Mouse (Mus musculus): ENCODE results near the gene Hprt.

- TF ChIP-seq CTCF (IDR thresholded peaks at IDR 0.05; ENCODE audit: insufficient read depth, low read depth, low read length) (no peak), POLR2A (IDR thresholded peaks at IDR 0.05; ENCODE audit: insufficient read depth, low read depth, low read length) (no peak)
Observed at GRCm38 (mm10) chrX:52972129-52972528, 15.8 kb upstream of the Hprt start.
